Mouse (Mus musculus) spleen, adult 18-20 months (tissue): Measurements from ENCODE around the gene Parp4.
A peak's percentile ranks its signal among the peaks of the same experiment; 100 is the strongest.

ENCODE experiments used
- DNase-seq, 2 experiments: peaks; one replicate each; pipeline ENCODE4 v3.0.0; 2022; ENCODE audit warnings: mixed read lengths in 2 of 2

The Parp4 gene

DNA sequence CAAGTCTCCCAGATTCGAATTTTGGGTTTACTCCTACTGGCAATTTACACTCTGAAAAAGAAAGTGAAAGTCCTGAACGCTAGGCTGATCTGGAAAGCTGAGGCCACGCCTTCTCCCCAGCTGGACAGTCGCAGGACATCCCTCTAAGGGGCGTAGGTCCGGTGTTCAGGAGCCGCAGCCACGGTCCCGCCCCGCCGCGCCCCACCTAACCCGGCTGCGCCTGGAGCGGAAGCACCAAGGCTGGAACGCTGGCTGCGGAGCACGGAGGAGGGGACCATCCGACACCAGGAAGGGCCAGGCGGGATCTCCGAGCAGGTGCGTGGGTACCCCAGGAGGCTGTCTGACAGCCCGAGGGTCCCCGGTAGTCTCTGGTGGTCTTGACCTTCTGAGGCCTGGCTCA, at the start of gene Parp4, which contains the start of gene Cenpj:
TSS of gene Parp4 (plus strand) at position 204 of the 400 bp plus-strand sequence.
TSS of gene Cenpj (minus strand) at position 10 of the 400 bp plus-strand sequence.
- peak; percentile 78 to 82 for DNase-seq

DNA sequence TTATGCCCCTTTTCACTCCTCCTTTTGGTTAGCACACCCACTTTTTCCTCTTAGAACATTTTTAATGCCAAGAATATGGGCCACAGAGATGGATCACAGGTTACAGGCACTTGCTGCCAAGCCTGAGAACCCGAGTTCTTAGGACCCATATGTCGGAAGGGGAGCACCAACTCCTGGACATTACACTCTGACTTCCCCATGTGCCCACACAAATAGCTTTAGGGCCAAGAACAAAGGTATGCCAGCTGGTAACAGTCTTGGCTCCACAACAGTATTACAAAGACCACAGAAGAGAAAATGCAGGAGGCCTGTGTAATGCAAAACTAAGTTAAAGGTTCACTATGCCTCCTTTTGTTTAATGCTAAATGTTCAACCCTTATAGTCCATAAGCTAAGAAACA, 44.6 kb upstream of the Parp4 start:
- no peak for DNase-seq

DNA sequence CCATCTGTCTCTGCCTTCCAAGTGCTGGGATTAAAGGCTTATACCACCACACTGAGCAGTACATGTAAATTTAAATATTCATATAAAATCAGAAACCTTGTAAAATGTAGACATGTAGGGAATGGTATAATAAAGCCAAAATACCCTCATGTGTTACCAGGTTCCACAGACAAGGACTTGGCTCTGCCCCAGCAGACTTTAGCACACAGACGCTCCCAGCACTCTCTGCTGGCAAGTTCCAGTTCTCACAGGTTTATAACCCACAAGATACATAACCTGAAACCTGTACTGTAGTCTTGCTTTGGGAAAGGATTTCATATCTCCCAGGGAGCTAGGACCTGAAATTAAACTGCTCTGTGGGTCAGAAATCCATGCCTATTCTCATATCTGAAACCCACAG, 30.5 kb upstream of the Parp4 start:
- DNase-seq = no peak

DNA sequence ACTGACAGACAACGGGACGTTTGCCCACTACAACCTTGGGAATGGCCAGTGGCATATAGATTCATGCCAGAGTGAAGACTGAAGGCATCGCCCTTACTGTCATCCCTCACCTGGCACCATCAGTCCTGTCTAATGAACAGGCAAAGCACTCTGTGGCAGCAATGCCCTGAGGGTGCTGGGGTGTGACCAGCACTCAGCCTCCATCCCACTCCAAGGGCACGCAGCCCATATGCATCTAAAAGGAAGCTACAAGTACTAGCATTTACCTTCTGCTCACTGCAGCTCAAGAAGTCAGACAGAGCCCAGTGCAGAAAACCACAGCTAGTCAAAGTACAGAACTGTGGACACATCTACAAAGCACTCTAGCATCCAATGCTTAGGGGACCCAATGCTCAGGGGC, 29.9 kb upstream of the Parp4 start:
- no peak for DNase-seq

DNA sequence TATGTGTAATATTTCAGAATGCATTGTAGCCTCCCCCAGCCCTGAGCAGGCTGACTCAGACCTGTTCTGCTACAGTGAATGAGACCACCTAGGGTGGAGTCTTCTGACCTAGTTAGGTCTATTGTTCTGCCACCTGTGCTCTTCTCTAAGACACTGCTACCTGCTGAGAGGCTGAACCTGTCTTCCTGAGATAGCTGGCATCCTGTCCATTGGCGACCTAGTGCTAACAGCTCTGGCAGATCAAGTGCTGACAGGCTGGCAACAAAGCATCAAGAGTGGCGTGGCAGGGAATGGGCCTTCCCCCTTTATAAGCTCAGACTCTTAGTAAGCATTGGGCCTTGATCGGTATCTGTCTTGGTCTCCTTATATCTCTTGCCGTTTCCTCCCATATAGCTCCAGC, 24.5 kb upstream of the Parp4 start:
- DNase-seq = no peak

DNA sequence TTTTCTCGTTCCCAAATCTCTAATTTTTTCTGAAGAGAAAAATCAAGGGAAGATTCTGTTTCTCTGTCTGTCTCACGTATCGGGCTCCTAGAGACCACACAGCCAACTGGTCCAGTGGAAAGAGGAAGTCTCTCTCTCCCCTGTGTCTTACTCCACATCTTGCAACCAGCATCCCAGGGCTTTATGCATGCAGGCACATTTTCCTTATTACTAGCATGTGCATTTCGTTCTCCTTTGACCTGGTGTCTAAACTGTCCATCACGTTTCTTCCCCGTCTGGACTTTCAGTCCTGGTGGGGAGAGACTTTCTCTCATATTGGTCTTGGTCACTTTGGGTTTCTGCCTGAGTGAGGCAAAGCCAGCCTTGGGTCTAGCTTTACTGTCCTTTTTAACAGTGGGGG, 22.5 kb upstream of the Parp4 start:
- DNase-seq = no peak

DNA sequence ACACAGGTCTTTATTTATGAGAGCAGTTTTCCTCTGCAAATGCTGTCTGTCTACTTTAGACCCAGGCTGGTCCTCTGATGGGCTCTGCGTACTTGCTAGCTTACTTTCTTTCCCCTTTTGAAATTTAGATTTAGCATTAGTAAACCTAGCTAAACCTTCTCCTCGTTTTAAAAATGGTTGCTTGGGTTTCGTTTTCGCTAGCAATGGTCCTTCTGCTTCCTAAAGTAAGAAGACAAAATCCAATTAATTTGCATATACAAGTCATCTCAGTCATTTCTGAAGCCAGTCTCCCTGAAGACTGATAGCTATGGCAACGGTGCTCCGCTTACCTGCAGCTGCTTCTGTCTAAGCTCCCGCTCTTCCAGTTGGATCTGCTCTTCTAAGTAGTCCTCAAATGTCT, 22.1 kb upstream of the Parp4 start:
- no peak for DNase-seq

DNA sequence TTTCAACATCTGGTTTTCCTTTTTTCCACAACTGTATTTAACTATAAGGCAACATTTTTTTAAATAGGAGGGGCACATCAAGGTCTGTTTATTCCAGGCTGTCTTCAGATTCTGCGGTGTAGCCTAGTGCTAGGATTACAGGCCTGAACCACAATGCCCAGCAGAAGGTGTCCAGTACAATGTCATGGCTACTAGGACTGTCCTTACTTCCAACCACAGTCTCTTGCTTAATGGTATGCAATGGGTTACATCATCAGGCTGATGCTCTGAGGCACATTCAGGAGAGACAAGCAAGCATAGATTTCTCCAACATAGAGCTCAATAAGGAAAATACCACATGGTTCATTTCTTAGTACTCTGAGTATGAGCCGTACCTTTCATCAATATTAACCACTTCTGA, 20.7 kb upstream of the Parp4 start:
- DNase-seq = no peak

DNA sequence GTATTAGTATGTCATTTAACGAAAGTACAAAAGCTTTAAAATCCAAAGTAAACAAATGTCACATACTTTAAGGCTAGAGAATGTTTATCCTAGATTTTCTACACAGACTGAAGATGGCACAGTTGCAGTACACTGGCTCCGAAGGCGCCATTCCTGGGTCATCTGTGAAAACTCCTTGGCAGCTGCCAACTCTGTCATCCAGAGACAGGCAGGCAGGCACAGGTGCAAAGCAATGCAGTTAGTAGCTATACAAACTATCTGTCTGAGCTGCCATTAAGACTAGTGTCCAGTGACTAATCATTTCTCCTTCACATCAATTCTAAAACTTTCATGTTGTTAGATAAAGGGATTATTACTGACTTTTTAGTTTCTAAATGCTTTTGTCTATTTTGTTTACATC, 16.3 kb upstream of the Parp4 start:
- no peak for DNase-seq

DNA sequence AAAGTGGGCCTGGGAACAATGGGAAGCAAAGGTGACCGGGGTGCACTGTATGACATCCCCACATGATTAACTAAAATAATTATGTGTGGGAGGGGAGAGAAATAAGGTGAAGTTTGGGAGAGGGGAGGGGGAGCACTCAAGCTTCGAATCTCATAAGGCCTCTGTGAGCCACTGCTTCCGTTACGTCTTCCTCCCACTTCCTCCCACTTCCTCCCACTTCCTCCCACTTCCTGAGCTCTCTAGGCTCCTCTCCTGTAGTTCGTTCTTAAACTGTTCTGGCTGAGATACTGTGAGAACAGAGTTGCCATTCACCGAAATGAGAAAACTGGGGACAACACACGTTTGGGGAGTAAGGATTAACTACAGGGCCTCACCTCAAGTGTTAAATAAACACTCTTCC, 7.9 kb upstream of the Parp4 start:
- no peak for DNase-seq

DNA sequence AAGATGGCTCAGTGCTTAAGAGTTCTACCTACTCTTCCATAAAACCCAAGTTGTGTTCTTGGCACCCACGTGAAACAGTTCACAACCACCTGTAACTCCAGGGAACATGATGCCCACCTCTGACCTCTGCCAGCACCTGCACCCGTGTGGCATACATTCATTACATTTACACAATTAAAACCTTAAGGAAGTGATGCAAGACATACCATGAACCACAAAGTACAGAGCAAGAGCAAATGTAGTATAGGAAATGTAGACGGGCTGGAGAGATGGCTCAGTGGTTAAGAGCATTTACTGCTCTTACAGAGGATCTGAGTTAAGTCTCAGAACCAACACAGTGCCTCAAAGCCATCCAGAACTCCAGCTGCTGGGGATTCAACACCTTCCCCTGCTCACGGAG, 6.4 kb upstream of the Parp4 start:
- DNase-seq = no peak

DNA sequence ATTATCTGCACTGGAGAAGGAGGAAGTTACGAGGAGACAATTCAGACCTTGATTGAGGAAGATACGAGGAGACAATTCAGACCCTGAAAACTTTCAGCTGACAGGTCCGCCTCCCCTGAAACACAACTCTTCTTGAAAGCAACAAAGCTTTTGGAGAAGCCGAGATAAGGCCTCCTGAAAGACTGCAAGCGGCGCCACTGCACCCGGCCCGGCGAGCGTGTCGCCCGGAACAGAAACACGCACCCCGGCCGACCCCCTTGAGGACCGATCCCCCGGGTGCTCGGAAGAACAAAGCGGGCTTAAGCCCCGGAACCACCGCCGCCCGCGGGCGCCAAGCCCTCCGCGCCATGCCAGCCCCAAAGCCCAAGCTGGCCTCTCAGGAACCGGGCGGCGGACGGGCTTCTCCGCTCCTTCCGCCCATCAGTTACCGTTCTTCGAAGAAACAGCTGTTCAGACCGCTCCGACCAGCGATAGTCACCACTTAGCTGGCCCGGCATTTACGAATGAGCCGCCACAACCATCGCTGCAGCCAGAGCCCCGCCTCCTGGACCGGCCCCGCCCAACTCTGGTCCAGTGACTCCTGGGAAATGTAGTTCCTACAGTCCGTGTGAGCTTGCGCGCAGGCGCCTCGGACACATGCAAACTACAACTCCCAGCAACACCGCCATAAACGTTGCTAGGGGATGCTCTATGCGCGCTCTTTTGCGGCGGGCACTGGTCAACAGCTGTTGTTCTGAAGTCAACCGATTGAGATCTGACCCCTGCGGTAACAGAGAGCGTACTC, 3.9 kb upstream of the Parp4 start:
- peak; percentile 92 to 93 for DNase-seq

DNA sequence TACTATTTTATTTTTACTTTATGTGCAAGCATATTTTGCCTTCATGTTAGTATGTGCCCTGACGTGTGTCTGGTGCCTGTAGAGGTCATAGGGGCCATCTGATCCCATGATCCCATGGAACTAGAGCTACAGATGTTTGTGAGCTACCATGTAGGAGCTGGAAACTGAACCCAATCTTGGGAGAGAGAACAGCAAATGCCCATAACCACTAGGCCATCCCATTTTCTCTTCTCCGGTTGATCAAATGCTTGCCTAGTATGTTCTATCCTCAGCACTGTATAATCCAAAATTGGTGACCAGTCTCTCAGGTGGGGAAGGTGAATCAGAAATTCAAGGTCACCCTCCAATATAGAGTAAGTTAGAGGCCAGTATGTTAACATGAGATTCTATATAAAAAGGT, 2.9 kb upstream of the Parp4 start:
- no peak for DNase-seq

DNA sequence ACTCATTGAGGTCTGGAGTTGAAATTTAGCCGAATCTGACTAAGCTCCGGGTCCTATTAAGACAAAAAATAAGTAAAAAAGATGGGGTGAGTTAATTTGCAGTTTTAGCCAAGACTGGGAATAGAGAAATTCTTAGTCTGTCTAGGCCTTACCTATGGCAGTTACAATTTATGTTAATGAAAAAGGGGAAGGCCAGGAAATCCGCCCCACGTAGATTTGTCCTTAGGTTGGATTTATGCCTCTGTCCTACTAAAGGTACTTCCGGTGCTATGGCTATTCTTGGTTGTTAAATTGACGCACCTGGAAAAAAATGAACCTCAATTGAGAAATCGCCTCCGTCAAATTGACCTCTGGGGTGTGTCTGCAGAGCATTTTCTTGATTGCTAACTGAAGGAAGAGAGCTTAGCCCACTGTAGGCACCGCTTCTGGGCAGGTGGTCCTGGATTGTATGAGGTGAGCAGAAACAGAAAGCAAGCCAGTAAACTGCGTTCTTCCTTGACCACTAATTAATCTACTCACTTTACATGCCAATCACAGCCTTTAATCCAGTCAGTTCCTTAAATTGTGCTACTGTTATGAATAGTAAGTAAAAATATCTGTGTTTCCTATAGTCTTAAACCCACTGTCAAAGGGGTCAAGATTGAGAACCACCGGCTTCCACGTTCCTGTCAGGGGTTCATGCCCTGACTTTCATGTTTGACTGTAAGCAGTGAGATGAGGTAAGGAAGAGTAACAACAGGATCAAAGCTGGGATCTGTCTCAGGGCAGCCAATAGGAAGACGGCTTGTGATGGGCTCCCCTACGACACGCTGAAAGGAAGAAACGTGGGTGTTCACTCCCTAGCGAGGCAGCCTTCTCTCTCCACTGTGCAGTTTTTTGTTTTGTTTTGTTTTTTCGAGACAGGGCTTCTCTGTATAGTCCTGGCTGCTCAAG, 816 bp downstream of the Parp4 start:
- no peak for DNase-seq

DNA sequence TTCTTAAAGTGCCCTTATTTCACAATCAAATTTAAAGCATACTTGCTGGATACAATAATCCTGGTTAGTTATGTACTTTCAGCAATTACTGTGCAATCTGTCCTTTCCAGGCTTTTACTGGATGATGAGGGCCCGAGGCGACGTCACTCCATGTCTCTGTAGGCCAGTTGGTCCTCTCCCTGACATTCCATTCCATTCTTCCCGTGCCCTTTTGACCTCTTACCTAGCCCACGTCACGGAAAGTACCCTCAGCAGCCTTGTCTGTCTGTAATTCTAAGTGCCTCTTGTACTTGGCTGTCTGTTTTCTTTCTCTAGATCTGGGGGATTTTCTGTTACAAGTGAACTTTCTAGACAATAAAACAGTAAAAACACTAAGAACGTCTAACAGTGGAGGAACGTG, 3.6 kb downstream of the Parp4 start:
- DNase-seq = no peak

DNA sequence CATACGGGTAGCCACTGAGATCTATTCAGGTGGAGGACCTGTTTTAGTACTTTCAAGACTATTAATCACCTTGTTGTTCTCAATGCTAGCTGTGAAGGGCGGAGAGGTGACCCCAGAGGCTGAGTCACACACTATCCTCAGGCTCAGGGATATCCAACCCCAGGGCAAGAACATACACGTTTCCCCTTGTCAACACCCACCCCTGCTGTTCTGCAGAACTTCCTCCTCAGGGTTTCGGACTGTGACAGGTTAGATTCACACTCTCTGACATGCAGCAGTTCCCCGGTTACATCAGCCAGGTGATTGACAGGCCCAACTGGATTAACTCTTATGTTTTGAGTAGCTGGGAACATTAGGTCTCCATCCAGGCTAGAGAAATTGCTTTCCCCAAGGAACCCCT, 5.7 kb downstream of the Parp4 start:
- peak; percentile 17 to 19 for DNase-seq

DNA sequence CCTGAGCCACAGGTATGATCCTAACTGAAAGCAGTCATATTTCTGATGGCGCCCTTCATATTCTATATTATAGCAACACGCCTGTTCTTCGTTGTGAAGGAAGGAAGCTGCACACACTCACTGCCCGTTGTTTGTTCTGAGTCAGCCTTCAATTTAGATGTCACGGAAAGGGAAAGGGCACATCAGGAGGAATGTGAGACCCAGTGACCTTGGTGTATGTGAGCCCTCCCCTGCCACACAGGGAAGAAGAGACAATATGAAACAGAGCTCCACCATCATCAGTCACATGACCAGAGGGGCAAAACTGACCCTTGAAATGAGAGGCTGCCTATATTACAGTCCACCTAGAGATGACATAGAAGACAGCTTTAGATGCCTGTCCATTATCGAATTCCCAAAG, 6.9 kb downstream of the Parp4 start:
- no peak for DNase-seq

DNA sequence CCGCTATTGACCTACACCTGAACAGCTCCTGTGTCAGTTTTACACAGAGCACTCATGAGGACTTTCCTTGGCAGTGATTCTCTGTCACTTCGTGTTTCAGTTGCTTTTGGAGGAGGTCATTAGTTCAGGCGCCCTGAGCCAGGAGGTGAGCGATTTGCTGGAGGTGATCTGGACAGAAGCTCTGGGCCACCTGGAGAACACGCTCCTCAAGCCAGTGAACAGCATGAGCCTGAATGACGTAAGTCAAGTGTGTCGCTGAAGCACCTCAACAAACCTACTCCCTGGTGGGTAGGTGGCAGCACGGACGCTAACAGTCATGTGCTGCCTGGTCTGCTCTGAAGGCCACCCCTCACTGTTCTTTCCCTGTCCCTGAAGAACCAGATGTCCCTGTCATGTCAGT, 16.8 kb downstream of the Parp4 start:
- DNase-seq = no peak

DNA sequence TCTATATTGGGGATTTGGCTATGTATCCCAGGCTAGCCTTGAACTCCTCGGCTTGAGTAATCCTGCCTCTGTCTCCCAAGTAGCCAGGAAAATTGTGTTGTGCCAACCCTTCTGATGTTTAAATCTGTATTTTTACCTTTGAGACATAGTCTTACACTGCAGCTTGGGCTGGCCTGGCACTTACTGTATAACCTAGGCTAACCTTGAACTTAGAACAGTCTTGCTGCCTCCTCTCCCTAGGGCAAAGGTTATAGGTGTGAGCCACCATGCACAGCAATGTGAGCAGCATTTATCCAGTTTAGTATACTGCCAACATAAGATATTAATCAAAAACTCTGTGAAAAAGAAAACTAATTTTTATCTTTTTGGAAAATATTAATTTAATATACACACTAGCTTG, 19.4 kb downstream of the Parp4 start:
- DNase-seq = no peak

DNA sequence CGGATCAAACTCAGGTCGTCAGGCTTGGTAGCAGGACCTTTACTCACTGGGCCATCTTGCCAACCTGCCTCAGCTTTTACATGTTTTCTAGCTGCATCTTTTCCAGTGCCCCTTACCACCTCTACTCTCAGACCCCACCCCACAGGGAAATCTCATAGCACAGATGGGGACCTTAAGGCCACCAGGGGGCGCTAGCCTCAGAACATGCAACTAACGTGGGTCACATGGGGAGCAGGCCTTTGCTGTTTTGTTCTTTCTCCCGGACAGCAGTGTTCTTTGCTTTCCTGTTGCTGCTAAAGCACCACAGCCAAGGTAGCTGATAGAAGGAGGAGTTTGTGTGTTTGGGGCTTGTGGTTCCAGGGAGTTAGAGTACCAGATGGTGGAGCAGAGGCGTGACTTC, 23.3 kb downstream of the Parp4 start:
- DNase-seq = peak; percentile 28 to 70

DNA sequence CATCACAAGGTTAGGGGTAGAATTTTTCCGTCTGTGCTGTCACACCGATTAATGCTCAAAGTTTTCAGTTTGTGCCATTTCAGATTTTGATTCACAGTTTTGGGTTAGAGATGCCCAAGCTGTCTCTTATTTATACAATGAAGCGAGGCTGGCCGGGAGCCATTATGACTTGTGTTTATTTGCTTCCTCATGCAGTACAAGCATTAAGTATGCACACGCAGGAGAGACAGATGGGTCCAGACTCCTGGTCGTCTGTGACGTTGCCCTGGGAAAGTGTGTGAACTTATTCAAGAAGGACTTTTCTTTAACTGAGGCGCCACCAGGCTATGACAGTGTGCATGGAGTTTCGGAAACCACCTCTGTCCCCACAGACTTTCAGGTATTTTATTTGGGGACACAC, 26.6 kb downstream of the Parp4 start:
- no peak for DNase-seq

DNA sequence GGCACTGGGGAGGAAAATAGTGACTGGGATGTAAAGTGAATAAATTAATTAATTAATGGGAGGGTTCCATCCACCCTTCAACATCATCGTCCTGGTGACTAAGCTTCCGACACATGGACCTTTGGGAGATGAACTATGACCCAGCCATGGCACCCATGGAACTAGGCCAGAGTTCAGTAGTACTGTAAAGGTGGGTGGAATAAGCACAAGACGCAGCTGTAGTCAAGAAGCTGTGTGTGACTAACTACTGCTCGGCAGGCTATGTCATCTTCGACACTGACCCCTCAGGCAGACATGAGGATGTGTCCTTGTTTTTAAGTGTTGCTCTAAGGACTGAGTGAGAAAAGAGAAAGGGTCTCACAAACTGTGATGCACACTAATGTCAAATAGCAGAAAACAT, 29.0 kb downstream of the Parp4 start:
- DNase-seq = no peak

DNA sequence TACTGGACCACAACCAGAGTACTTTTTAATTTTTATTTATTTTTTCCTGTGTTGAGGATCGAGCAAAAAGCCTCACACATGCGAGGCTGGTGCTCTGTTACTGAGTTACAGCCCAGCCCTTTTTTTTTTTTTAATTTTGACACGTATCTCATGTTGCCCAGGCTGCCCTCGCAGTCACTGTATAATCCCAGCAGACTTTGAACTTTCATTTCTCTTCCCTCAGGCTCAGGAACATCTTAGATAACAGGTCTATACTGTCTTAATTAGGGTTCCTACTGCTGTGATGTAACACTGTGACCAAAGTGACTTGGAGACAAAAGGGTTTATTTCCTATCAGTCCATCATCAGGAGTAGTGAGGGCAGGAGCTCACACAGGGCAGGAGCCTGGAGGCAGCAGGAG, 29.7 kb downstream of the Parp4 start:
- DNase-seq = no peak

DNA sequence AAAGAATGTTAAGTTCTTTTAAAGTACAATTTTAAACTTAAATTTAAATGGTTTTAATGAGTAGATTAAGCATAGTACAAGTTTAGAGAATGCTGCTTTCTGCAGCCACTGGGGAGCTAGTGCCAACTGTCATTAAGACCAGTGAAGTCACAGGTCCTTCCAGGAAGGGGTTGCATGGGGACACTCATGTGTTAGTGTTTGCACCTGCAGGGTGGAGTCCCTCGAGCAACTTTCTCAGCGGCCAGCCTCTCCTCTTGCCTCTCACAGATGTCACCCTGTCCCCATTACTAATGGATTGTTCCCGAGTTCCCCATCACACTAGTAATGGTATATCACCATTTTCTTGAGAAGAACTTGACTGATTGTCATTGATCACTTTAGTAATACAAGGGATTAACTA, 37.8 kb downstream of the Parp4 start:
- DNase-seq = no peak
